Mouse (Mus musculus): ENCODE measurements around the gene Spata25.

DNA sequence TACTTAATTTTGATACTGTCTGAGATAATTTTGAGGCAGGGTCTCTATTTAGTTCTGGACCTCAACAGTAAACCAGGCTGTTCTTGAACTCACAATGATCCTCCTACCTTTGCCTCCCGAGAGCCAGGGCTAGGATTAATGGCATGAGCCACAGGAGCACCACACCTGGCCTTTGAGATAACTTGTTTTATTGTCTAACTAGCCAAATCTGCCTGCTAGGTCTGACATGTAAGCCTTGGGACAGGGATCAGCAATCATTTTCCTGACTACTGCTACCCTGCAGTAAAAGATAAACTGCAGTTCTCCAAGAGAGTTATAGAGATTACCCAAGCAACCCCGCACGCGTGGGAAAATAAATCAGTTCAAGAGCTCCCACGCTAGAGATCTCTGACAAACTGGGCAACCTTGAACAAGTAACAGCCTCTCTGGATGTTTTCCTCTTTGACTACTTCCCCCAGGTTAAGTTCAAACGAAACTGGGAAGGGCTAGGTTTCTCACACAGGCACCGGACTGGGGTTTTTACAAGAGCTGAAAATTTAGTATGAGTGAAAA is 43.4 kb downstream of the Spata25 start:
- TF ChIP-seq POLR2A (IDR thresholded peaks at IDR 0.05; ENCODE audit: borderline replicate concordance, control insufficient read depth, low read depth, low read length), result no peak
- no peak for TF ChIP-seq CTCF (IDR thresholded peaks at IDR 0.05; ENCODE audit: control insufficient read depth, insufficient read depth, low read length)

All from bone marrow, adult 2 months (tissue).